Mouse (Mus musculus) hindbrain, embryonic 16.5 days (tissue): ENCODE results near the gene Dzip1l. TPM values are rescaled to one million over a fixed set of nuclear protein-coding genes. Genes with fewer than 3 reads are reported as not detected.

Experiments
- polyA plus RNA-seq: library from polyadenylated mRNA; unstranded; fragments of >200 nt; fragmentation: Nextera tagmentation; extraction: Ambion mirVana; gene quantifications from 2 replicates; pipeline ENCODE4 v1.2.1, GENCODE M21; 2015

The Dzip1l gene
- polyA plus RNA-seq, 1 experiment from 2014 or later, result 10.2 TPM

Other genes starting within 250 kb of the Dzip1l start
- gene Mras, start 192.1 kb upstream of the Dzip1l start, polyA plus RNA-seq, result 53.1 and 53.4 TPM in 2 replicates
- gene Nme9, start 178.0 kb upstream of the Dzip1l start, polyA plus RNA-seq, result 0.73 and 1.0 TPM in 2 replicates
- 75.1 and 78.0 TPM in 2 replicates for gene Armc8, start 60.6 kb upstream of the Dzip1l start, polyA plus RNA-seq
- 23.7 and 25.4 TPM in 2 replicates for gene Dbr1, start 53.7 kb upstream of the Dzip1l start, polyA plus RNA-seq
- not detected in 2 replicates for gene A4gnt, start 17.0 kb upstream of the Dzip1l start, polyA plus RNA-seq
- gene Cldn18, start 87.8 kb downstream of the Dzip1l start, polyA plus RNA-seq, result not detected in 2 replicates
- 10.0 and 12.6 TPM in 2 replicates for gene Sox14, start 246.7 kb downstream of the Dzip1l start, polyA plus RNA-seq